Mouse (Mus musculus): ENCODE measurements around the gene Foxf1. TPM values are rescaled to one million over a fixed set of nuclear protein-coding genes. Genes with fewer than 3 reads are reported as not detected.
A peak's percentile ranks its signal among the peaks of the same experiment; 100 is the strongest.

Foxf1 gene
- polyA plus RNA-seq, 1 experiment from 2014 or later, result 129 TPM

GRCm38 (mm10) chr8:121116591-121117185, 32.5 kb downstream of the Foxf1 start:
- ATAC-seq (replicated peaks; ENCODE audit: low FRiP score, low TSS enrichment, low read depth) (no peak; the same call in 1 of the 2 replicates), DNase-seq (ENCODE audit: low spot score) (peak; percentile 76)
- H3K27me3 ChIP-seq (replicated peaks; ENCODE audit: control insufficient read depth, insufficient read depth, low read length), result peaks cover 81% of the 10 kb centered on the region
- peak overlapping the region; percentile 91 for H3K4me2 ChIP-seq (ENCODE audit: low read length)
- peak overlapping the region; percentile 27 for H3K9ac ChIP-seq (ENCODE audit: low read length)
- peak overlapping the region; percentile 46 for H3K4me3 ChIP-seq (ENCODE audit: low read depth, low read length)
- H3K9me3 ChIP-seq (ENCODE audit: control insufficient read depth, low read length), result peaks cover 5% of the 10 kb centered on the region; the same call in 1 of the 2 replicates
- peaks cover 15% of the 10 kb centered on the region for H3K4me1 ChIP-seq (replicated peaks; ENCODE audit: control insufficient read depth, insufficient read depth, low read length)
- under 1% methylated on average over 54 of the region's 55 CpGs for WGBS
- H3K27ac ChIP-seq (ENCODE audit: low read depth), result no peak overlapping the region
- no peaks in the 10 kb centered on the region for H3K36me3 ChIP-seq (ENCODE audit: control insufficient read depth, insufficient read depth, low read length)

- ATAC-seq (replicated peaks; ENCODE audit: low FRiP score, low TSS enrichment, low read depth), result no peak
- H3K9ac ChIP-seq (ENCODE audit: low read length), result no peak overlapping the region
- peak overlapping the region; percentile 91 for H3K4me2 ChIP-seq (ENCODE audit: low read length)
- peaks cover 86% of the 10 kb centered on the region for H3K27me3 ChIP-seq (replicated peaks; ENCODE audit: control insufficient read depth, insufficient read depth, low read length)
- H3K4me1 ChIP-seq (replicated peaks; ENCODE audit: control insufficient read depth, insufficient read depth, low read length), result peaks cover 15% of the 10 kb centered on the region
- WGBS, result under 1% methylated on average over 56 of the region's 62 CpGs
- H3K4me3 ChIP-seq (ENCODE audit: low read depth, low read length), result peak overlapping the region; percentile 46
- no peaks in the 10 kb centered on the region for H3K36me3 ChIP-seq (ENCODE audit: control insufficient read depth, insufficient read depth, low read length)
- peaks cover 5% of the 10 kb centered on the region; the same call in 1 of the 2 replicates for H3K9me3 ChIP-seq (ENCODE audit: control insufficient read depth, low read length)
- peak; percentile 69 for DNase-seq (ENCODE audit: low spot score)
- no peak overlapping the region for H3K27ac ChIP-seq (ENCODE audit: low read depth)
Observed at GRCm38 (mm10) chr8:121117186-121117651, 33.0 kb downstream of the Foxf1 start.

- Histone ChIP-seq H3K4me3 (ENCODE audit: low read depth, low read length) (peak overlapping the region; percentile 46), H3K9me3 (ENCODE audit: control insufficient read depth, low read length) (peaks cover 5% of the 10 kb centered on the region; the same call in 1 of the 2 replicates), H3K4me1 (replicated peaks; ENCODE audit: control insufficient read depth, insufficient read depth, low read length) (peaks cover 15% of the 10 kb centered on the region), H3K36me3 (ENCODE audit: control insufficient read depth, insufficient read depth, low read length) (no peaks in the 10 kb centered on the region), H3K4me2 (ENCODE audit: low read length) (peak overlapping the region; percentile 91), H3K27me3 (replicated peaks; ENCODE audit: control insufficient read depth, insufficient read depth, low read length) (peaks cover 93% of the 10 kb centered on the region), H3K27ac (ENCODE audit: low read depth) (no peak overlapping the region), H3K9ac (ENCODE audit: low read length) (no peak overlapping the region)
- 1% methylated on average over 28 of the region's 28 CpGs for WGBS
- DNase-seq (ENCODE audit: low spot score) (peak; percentile 72), ATAC-seq (replicated peaks; ENCODE audit: low FRiP score, low TSS enrichment, low read depth) (no peak)
Observed at GRCm38 (mm10) chr8:121117906-121118305, 33.7 kb downstream of the Foxf1 start.

- no peak for ATAC-seq (replicated peaks; ENCODE audit: low FRiP score, low TSS enrichment, low read depth)
Observed at GRCm38 (mm10) chr8:121118634-121119420, 34.6 kb downstream of the Foxf1 start.

GRCm38 (mm10) chr8:121119635-121120455, 35.7 kb downstream of the Foxf1 start:
- Histone ChIP-seq H3K27me3 (replicated peaks; ENCODE audit: control insufficient read depth, insufficient read depth, low read length) (peaks cover 98% of the 10 kb centered on the region), H3K36me3 (ENCODE audit: control insufficient read depth, insufficient read depth, low read length) (no peaks in the 10 kb centered on the region), H3K4me1 (replicated peaks; ENCODE audit: control insufficient read depth, insufficient read depth, low read length) (peaks cover 15% of the 10 kb centered on the region), H3K4me2 (ENCODE audit: low read length) (no peak overlapping the region), H3K9ac (ENCODE audit: low read length) (no peak overlapping the region), H3K9me3 (ENCODE audit: control insufficient read depth, low read length) (peaks cover 5% of the 10 kb centered on the region; the same call in 1 of the 2 replicates), H3K4me3 (ENCODE audit: low read depth, low read length) (no peak overlapping the region), H3K27ac (ENCODE audit: low read depth) (no peak overlapping the region)
- DNase-seq (ENCODE audit: low spot score) (peak; percentile 57), ATAC-seq (replicated peaks; ENCODE audit: low FRiP score, low TSS enrichment, low read depth) (no peak)
- WGBS, result 16% methylated on average over 12 of the region's 12 CpGs

More at GRCm38 (mm10) chr8:121118634-121119420, 34.6 kb downstream of the Foxf1 start:
- H3K27me3 ChIP-seq (replicated peaks; ENCODE audit: control insufficient read depth, insufficient read depth, low read length), result peaks cover 98% of the 10 kb centered on the region
- peaks cover 5% of the 10 kb centered on the region; the same call in 1 of the 2 replicates for H3K9me3 ChIP-seq (ENCODE audit: control insufficient read depth, low read length)
- H3K4me3 ChIP-seq (ENCODE audit: low read depth, low read length), result peak overlapping the region; percentile 46; the same call in 1 of the 2 replicates
- H3K4me2 ChIP-seq (ENCODE audit: low read length), result no peak overlapping the region; the same call in 1 of the 2 replicates
- no peak overlapping the region for H3K27ac ChIP-seq (ENCODE audit: low read depth)
- 6% methylated on average over 18 of the region's 18 CpGs for WGBS
- H3K9ac ChIP-seq (ENCODE audit: low read length), result no peak overlapping the region
- peaks cover 15% of the 10 kb centered on the region for H3K4me1 ChIP-seq (replicated peaks; ENCODE audit: control insufficient read depth, insufficient read depth, low read length)
- H3K36me3 ChIP-seq (ENCODE audit: control insufficient read depth, insufficient read depth, low read length), result no peaks in the 10 kb centered on the region
- peak; percentile 75 for DNase-seq (ENCODE audit: low spot score)

GRCm38 (mm10) chr8:121120456-121121419, 36.6 kb downstream of the Foxf1 start:
- ATAC-seq (replicated peaks; ENCODE audit: low FRiP score, low TSS enrichment, low read depth) (no peak), DNase-seq (ENCODE audit: low spot score) (peak; percentile 55)
- H3K27me3 ChIP-seq (replicated peaks; ENCODE audit: control insufficient read depth, insufficient read depth, low read length), result peaks cover 97% of the 10 kb centered on the region
- H3K9me3 ChIP-seq (ENCODE audit: control insufficient read depth, low read length), result peaks cover 5% of the 10 kb centered on the region; the same call in 1 of the 2 replicates
- H3K4me2 ChIP-seq (ENCODE audit: low read length), result no peak overlapping the region
- no peaks in the 10 kb centered on the region for H3K36me3 ChIP-seq (ENCODE audit: control insufficient read depth, insufficient read depth, low read length)
- H3K4me1 ChIP-seq (replicated peaks; ENCODE audit: control insufficient read depth, insufficient read depth, low read length), result peaks cover 16% of the 10 kb centered on the region
- H3K4me3 ChIP-seq (ENCODE audit: low read depth, low read length), result no peak overlapping the region
- no peak overlapping the region for H3K9ac ChIP-seq (ENCODE audit: low read length)
- 15% methylated on average over 17 of the region's 17 CpGs for WGBS
- no peak overlapping the region for H3K27ac ChIP-seq (ENCODE audit: low read depth)

- H3K27me3 ChIP-seq (replicated peaks; ENCODE audit: control insufficient read depth, insufficient read depth, low read length), result peaks cover 99% of the 10 kb centered on the region
- H3K4me2 ChIP-seq (ENCODE audit: low read length), result no peak overlapping the region
- peaks cover 4% of the 10 kb centered on the region; the same call in 1 of the 2 replicates for H3K9me3 ChIP-seq (ENCODE audit: control insufficient read depth, low read length)
- peak; percentile 56 for DNase-seq (ENCODE audit: low spot score)
- H3K36me3 ChIP-seq (ENCODE audit: control insufficient read depth, insufficient read depth, low read length), result no peaks in the 10 kb centered on the region
- H3K27ac ChIP-seq (ENCODE audit: low read depth), result no peak overlapping the region
- 29% methylated on average over 8 of the region's 8 CpGs for WGBS
- peaks cover 15% of the 10 kb centered on the region for H3K4me1 ChIP-seq (replicated peaks; ENCODE audit: control insufficient read depth, insufficient read depth, low read length)
- ATAC-seq (replicated peaks; ENCODE audit: low FRiP score, low TSS enrichment, low read depth), result no peak
- H3K9ac ChIP-seq (ENCODE audit: low read length), result no peak overlapping the region
- H3K4me3 ChIP-seq (ENCODE audit: low read depth, low read length), result no peak overlapping the region
Observed at GRCm38 (mm10) chr8:121121704-121122103, 37.5 kb downstream of the Foxf1 start.
